Mouse (Mus musculus): ENCODE data around the gene Mmd2. TPM values are rescaled to one million over a fixed set of nuclear protein-coding genes. Genes with fewer than 3 reads are reported as not detected.
A peak's percentile ranks its signal among the peaks of the same experiment; 100 is the strongest.

Mmd2 gene
- total and polyA plus RNA-seq, 2 experiments from 2014 or later = 0.08 TPM; not detected in 1

DNA sequence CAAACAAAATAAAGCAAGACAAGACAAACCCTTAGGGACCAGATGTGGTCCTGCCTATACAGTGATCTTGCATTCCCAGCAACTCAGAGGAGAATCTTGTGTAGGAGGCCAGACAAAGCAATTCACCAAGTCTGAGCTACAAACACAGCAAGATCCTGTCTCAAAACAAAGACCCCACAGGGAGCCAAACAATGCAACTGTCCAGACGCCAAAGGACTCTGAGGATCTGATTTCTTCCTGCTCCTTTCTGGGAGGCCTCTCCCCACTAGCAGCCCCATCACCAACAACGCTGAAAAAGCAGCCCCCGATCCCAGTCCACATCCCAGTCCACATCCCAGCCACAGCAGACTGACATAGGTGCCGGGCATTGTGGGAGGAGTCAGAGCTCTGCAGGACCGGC, 62.3 kb downstream of the Mmd2 start:
- H3K4me3 ChIP-seq (ENCODE audit: low read depth, low read length) = no peak overlapping the region
- TF ChIP-seq EP300 (IDR thresholded peaks at IDR 0.05; ENCODE audit: low read depth) = no peak
- no peak for TF ChIP-seq CTCF (IDR thresholded peaks at IDR 0.05; ENCODE audit: low read depth)
- H3K4me1 ChIP-seq (ENCODE audit: control insufficient read depth, insufficient read depth) = peaks cover 22% of the 10 kb centered on the region; the same call in 1 of the 2 replicates
- no peaks in the 10 kb centered on the region for H3K9me3 ChIP-seq (replicated peaks; ENCODE audit: control insufficient read depth, low read length)
- no peak overlapping the region for H3K27ac ChIP-seq (ENCODE audit: low read depth)
- 42% methylated on average over 5 of the region's 5 CpGs for WGBS
- no peak overlapping the region for H3K4me2 ChIP-seq (ENCODE audit: low read depth, low read length)
- no peaks in the 10 kb centered on the region for H3K36me3 ChIP-seq (replicated peaks; ENCODE audit: control insufficient read depth, insufficient read depth, low read length)
- H3K9ac ChIP-seq (replicated peaks; ENCODE audit: low read depth, low read length) = no peak overlapping the region
- DNase-seq (ENCODE audit: low spot score) (no peak), ATAC-seq (ENCODE audit: insufficient read depth, low read depth) (no peak)
- no peaks in the 10 kb centered on the region for H3K27me3 ChIP-seq (ENCODE audit: control insufficient read depth, insufficient read depth, low read length)

DNA sequence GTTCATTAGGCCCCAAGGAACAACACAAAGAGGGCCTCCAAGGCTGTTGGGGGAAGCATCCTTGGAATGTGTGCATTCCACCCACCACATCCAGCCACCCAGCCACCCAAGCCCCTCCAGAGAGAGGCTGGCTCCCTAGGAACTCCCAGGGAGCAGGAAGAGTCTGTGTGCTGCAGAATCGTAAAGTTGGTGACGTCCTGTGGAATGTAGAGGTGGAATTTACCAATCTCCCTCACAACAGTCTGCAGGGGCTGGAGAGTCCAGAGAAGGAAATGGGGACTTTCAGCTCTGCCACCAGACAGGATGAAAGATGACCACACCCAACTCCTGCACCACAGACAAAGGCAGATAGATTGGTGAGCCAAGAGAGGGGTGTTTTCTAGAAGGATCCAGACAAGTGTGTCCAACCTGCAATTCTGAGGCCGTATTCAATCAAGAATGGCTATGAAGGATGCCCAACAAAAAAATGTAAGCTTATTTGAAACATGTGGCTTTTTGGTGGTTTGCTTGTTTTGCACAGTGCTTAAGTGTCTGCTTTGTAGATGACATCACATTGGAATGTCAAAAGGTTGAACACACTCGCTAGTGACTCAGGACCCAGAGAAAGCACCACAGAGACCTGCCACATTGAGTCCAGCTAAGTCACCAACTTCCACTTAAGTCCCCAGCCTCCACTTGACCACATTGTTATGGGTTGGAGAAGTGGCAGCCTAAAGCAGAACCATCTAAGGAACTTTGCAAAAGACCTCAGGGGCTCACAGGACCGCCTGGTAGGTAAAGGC, 63.4 kb downstream of the Mmd2 start:
- Histone ChIP-seq H3K27me3 (ENCODE audit: control insufficient read depth, insufficient read depth, low read length) (no peaks in the 10 kb centered on the region), H3K36me3 (replicated peaks; ENCODE audit: control insufficient read depth, insufficient read depth, low read length) (no peaks in the 10 kb centered on the region), H3K27ac (ENCODE audit: low read depth) (peak overlapping the region; percentile 16; the same call in 1 of the 2 replicates), H3K9ac (replicated peaks; ENCODE audit: low read depth, low read length) (no peak overlapping the region), H3K4me2 (ENCODE audit: low read depth, low read length) (no peak overlapping the region), H3K4me3 (ENCODE audit: low read depth, low read length) (no peak overlapping the region), H3K4me1 (ENCODE audit: control insufficient read depth, insufficient read depth) (peaks cover 17% of the 10 kb centered on the region; the same call in 1 of the 2 replicates), H3K9me3 (replicated peaks; ENCODE audit: control insufficient read depth, low read length) (no peaks in the 10 kb centered on the region)
- TF ChIP-seq EP300 (IDR thresholded peaks at IDR 0.05; ENCODE audit: low read depth) (no peak), CTCF (IDR thresholded peaks at IDR 0.05; ENCODE audit: low read depth) (no peak)
- no peak for ATAC-seq (ENCODE audit: insufficient read depth, low read depth)
- WGBS = 48% methylated on average over 5 of the region's 5 CpGs
- DNase-seq (ENCODE audit: low spot score) = peak; percentile 25

GRCm38 (mm10) chr5:142537286-142537685, 71.3 kb downstream of the Mmd2 start:
- no peak overlapping the region for H3K27ac ChIP-seq (ENCODE audit: low read depth)
- H3K9ac ChIP-seq (replicated peaks; ENCODE audit: low read depth, low read length) = no peak overlapping the region
- TF ChIP-seq CTCF (IDR thresholded peaks at IDR 0.05; ENCODE audit: low read depth) (no peak), EP300 (IDR thresholded peaks at IDR 0.05; ENCODE audit: low read depth) (no peak)
- H3K4me1 ChIP-seq (ENCODE audit: control insufficient read depth, insufficient read depth) = peaks cover 7% of the 10 kb centered on the region; the same call in 1 of the 2 replicates
- H3K27me3 ChIP-seq (ENCODE audit: control insufficient read depth, insufficient read depth, low read length) = no peaks in the 10 kb centered on the region
- H3K4me3 ChIP-seq (ENCODE audit: low read depth, low read length) = no peak overlapping the region
- no peaks in the 10 kb centered on the region for H3K9me3 ChIP-seq (replicated peaks; ENCODE audit: control insufficient read depth, low read length)
- ATAC-seq (ENCODE audit: insufficient read depth, low read depth) (no peak), DNase-seq (ENCODE audit: low spot score) (no peak)
- WGBS = 89% methylated on average over 3 of the region's 3 CpGs
- no peak overlapping the region for H3K4me2 ChIP-seq (ENCODE audit: low read depth, low read length)
- H3K36me3 ChIP-seq (replicated peaks; ENCODE audit: control insufficient read depth, insufficient read depth, low read length) = no peaks in the 10 kb centered on the region

DNA sequence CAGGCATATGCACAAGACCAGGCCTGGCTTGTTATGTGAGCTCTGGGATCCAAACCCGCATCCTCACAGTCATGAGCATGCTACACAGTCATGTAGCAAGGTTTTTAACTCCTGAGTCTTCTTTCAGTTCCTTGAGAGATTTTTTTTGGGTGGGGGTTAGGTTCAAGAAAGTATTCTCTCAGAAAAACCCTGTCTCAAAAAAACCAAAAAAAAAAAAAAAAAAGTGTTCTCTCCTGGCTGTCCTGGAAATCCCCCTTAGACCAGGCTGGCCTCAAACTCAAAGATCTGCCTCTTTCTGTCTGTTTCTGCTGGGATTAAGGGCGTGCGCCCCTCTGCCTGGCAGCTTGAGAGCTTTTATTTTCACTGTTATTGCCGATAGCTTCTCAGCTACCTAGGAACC, 73.2 kb downstream of the Mmd2 start:
- WGBS = 77% methylated on average over 4 of the region's 4 CpGs
- TF ChIP-seq EP300 (IDR thresholded peaks at IDR 0.05; ENCODE audit: low read depth) (no peak), CTCF (IDR thresholded peaks at IDR 0.05; ENCODE audit: low read depth) (no peak)
- ATAC-seq (ENCODE audit: insufficient read depth, low read depth) (no peak), DNase-seq (ENCODE audit: low spot score) (no peak)
- H3K27ac ChIP-seq (ENCODE audit: low read depth) = no peak overlapping the region
- H3K9me3 ChIP-seq (replicated peaks; ENCODE audit: control insufficient read depth, low read length) = no peaks in the 10 kb centered on the region
- H3K36me3 ChIP-seq (replicated peaks; ENCODE audit: control insufficient read depth, insufficient read depth, low read length) = no peaks in the 10 kb centered on the region
- no peak overlapping the region for H3K9ac ChIP-seq (replicated peaks; ENCODE audit: low read depth, low read length)
- no peaks in the 10 kb centered on the region for H3K27me3 ChIP-seq (ENCODE audit: control insufficient read depth, insufficient read depth, low read length)
- peaks cover 7% of the 10 kb centered on the region; the same call in 1 of the 2 replicates for H3K4me1 ChIP-seq (ENCODE audit: control insufficient read depth, insufficient read depth)
- no peak overlapping the region for H3K4me2 ChIP-seq (ENCODE audit: low read depth, low read length)
- no peak overlapping the region for H3K4me3 ChIP-seq (ENCODE audit: low read depth, low read length)

DNA sequence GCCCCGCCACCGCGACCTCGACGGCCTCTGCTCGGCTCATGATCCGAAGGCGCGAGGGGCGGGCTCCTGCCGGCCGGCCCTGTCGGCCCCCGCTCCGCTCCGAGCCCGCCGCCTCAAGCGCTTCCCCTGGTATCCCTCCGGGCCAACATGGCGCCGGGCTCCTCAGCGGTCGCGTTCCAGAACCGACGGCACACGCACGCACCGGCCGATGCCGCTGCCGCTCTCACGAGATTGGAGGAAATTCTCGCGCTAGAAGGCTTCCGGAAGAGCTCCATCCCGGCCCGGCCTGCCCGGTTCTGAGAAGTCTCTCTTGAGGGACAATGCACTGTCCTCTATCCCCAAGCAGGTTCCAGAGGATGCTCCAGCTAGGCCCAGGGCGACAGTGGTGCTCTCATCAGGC, 78.7 kb downstream of the Mmd2 start, which contains the start of gene Papolb:
TSS of gene Papolb (minus strand) at position 162 of the 400 bp plus-strand sequence.
- H3K9me3 ChIP-seq (replicated peaks; ENCODE audit: control insufficient read depth, low read length) = 0 out of 2 replicates have a peak, but pooled peaks cover 4% of the 10 kb centered on the region
- H3K9ac ChIP-seq (replicated peaks; ENCODE audit: low read depth, low read length) = no peak within 1 kb of the TSS
- no peak within 1 kb of the TSS for H3K4me2 ChIP-seq (ENCODE audit: low read depth, low read length)
- no peaks in the 10 kb centered on the region for H3K27me3 ChIP-seq (ENCODE audit: control insufficient read depth, insufficient read depth, low read length)
- no peaks in the 10 kb centered on the region for H3K36me3 ChIP-seq (replicated peaks; ENCODE audit: control insufficient read depth, insufficient read depth, low read length)
- DNase-seq (ENCODE audit: low spot score) (no peak), ATAC-seq (ENCODE audit: insufficient read depth, low read depth) (no peak)
- H3K4me1 ChIP-seq (ENCODE audit: control insufficient read depth, insufficient read depth) = peaks cover 5% of the 10 kb centered on the region; the same call in 1 of the 2 replicates
- no peak for TF ChIP-seq CTCF (IDR thresholded peaks at IDR 0.05; ENCODE audit: low read depth)
- TF ChIP-seq EP300 (IDR thresholded peaks at IDR 0.05; ENCODE audit: low read depth) = no peak
- H3K4me3 ChIP-seq (ENCODE audit: low read depth, low read length) = no peak within 1 kb of the TSS
- H3K27ac ChIP-seq (ENCODE audit: low read depth) = no peak within 1 kb of the TSS
- WGBS = 51% methylated on average over 41 of the region's 41 CpGs

Data from heart, postnatal 0 days (tissue).